Mouse (Mus musculus) forebrain, embryonic 15.5 days (tissue): Measurements from ENCODE around the gene Rtl6. TPM values are rescaled to one million over a fixed set of nuclear protein-coding genes. Genes with fewer than 3 reads are reported as not detected.

Source experiments
- ATAC-seq: fragments of 200-750 bp; cut with Nextera tagmentation; replicated peaks from 2 replicates; pipeline ENCODE4 v1.8.0; 2017; ENCODE audit warnings: mild to moderate bottlenecking, moderate TSS enrichment, moderate library complexity
- H3K27ac ChIP-seq: fragments of 300-500 bp; sonication (generic); replicated peaks from 2 replicates; pipeline ENCODE4 v1.5.1; 2015; ENCODE audit warnings: mild to moderate bottlenecking, inconsistent platforms
- H3K27me3 ChIP-seq: fragments of 300-500 bp; sonication (generic); 2 replicates; pipeline ENCODE4 v1.6.1; 2015; ENCODE audit warnings: inconsistent platforms
- H3K36me3 ChIP-seq: fragments of 300-500 bp; sonication (generic); 2 replicates; pipeline ENCODE4 v1.6.1; 2015; ENCODE audit warnings: mild to moderate bottlenecking, inconsistent platforms
- H3K4me1 ChIP-seq: fragments of 300-500 bp; sonication (generic); 2 replicates; pipeline ENCODE4 v1.6.1; 2015; ENCODE audit warnings: inconsistent platforms
- H3K4me2 ChIP-seq: fragments of 300-500 bp; sonication (generic); replicated peaks from 2 replicates; pipeline ENCODE4 v1.6.1; 2015; ENCODE audit warnings: mild to moderate bottlenecking, inconsistent platforms
- H3K4me3 ChIP-seq: fragments of 300-500 bp; sonication (generic); 2 replicates; pipeline ENCODE4 v1.5.1; 2015; ENCODE audit warnings: mild to moderate bottlenecking, inconsistent platforms
- H3K9ac ChIP-seq: fragments of 300-500 bp; sonication (generic); replicated peaks from 2 replicates; pipeline ENCODE4 v1.6.1; 2015; ENCODE audit warnings: mild to moderate bottlenecking, inconsistent platforms
- H3K9me3 ChIP-seq: fragments of 300-500 bp; sonication (generic); 2 replicates; pipeline ENCODE4 v1.6.1; 2016; ENCODE audit warnings: inconsistent platforms
- WGBS: fragments of 180-500 bp; shearing (Covaris S2); methylation state at CpG from one replicate; pipeline ENCODE4 v1.1.7; 2015; ENCODE audit warnings: mixed read lengths; 5-methylcytosine and 5-hydroxymethylcytosine counted together
- polyA plus RNA-seq: library from polyadenylated mRNA; unstranded; fragments of >200 nt; fragmentation: Nextera tagmentation; extraction: Ambion mirVana; gene quantifications from 2 replicates; pipeline ENCODE4 v1.2.1, GENCODE M21; 2015

Rtl6 gene
- polyA plus RNA-seq, 1 experiment from 2014 or later, result 68.2 TPM

GRCm38 (mm10) chr15:84578607-84579006, 21.0 kb upstream of the Rtl6 start:
- H3K27ac ChIP-seq, result no peak overlapping the region
- H3K27me3 ChIP-seq, result no peaks in the 10 kb centered on the region
- H3K4me1 ChIP-seq, result no peaks in the 10 kb centered on the region
- H3K9me3 ChIP-seq, result no peaks in the 10 kb centered on the region
- no peaks in the 10 kb centered on the region for H3K36me3 ChIP-seq
- H3K4me3 ChIP-seq, result no peak overlapping the region
- H3K9ac ChIP-seq, result no peak overlapping the region
- 87% methylated on average over 1 of the region's 1 CpGs for WGBS
- H3K4me2 ChIP-seq, result no peak overlapping the region
- ATAC-seq, result no peak

- Histone ChIP-seq H3K36me3 (no peaks in the 10 kb centered on the region), H3K4me3 (no peak overlapping the region), H3K27ac (no peak overlapping the region), H3K27me3 (no peaks in the 10 kb centered on the region), H3K4me2 (no peak overlapping the region), H3K9me3 (no peaks in the 10 kb centered on the region), H3K9ac (no peak overlapping the region), H3K4me1 (no peaks in the 10 kb centered on the region)
- 52% methylated on average over 4 of the region's 4 CpGs for WGBS
- no peak for ATAC-seq
Observed at GRCm38 (mm10) chr15:84577019-84577418, 19.4 kb upstream of the Rtl6 start.

- Histone ChIP-seq H3K9ac (no peak overlapping the region), H3K4me1 (no peaks in the 10 kb centered on the region), H3K36me3 (no peaks in the 10 kb centered on the region), H3K4me3 (no peak overlapping the region), H3K4me2 (no peak overlapping the region), H3K27ac (no peak overlapping the region), H3K9me3 (0 out of 2 replicates have a peak, but pooled peaks cover 3% of the 10 kb centered on the region), H3K27me3 (no peaks in the 10 kb centered on the region)
- 49% methylated on average over 17 of the region's 17 CpGs for WGBS
- no peak for ATAC-seq
Observed at GRCm38 (mm10) chr15:84566568-84567110, 9.0 kb upstream of the Rtl6 start.

DNA sequence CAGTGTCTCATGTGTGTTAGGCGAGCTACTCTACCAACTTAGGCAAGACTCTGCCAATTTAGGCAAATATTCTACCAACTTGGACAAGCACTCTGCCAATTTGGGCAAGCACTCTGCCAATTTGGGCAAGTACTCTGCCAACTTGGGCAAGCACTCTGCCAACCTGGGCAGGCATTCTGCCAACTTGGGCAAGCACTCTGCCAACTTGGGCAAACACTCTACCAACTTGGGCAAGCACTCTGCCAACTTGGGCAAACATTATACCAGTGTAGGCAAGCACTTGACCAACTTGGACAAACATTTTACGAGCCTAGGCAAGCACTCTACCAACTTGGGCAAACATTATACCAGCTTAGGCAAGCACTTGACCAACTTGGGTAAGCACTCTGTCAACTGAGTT, 3.9 kb upstream of the Rtl6 start:
- Histone ChIP-seq H3K4me3 (no peak overlapping the region), H3K27me3 (no peaks in the 10 kb centered on the region), H3K27ac (no peak overlapping the region), H3K9me3 (0 out of 2 replicates have a peak, but pooled peaks cover 3% of the 10 kb centered on the region), H3K4me1 (peaks cover 15% of the 10 kb centered on the region), H3K4me2 (no peak overlapping the region), H3K9ac (no peak overlapping the region), H3K36me3 (peaks cover 1% of the 10 kb centered on the region; the same call in 1 of the 2 replicates)
- 62% methylated on average over 2 of the region's 2 CpGs for WGBS
- ATAC-seq, result no peak

DNA sequence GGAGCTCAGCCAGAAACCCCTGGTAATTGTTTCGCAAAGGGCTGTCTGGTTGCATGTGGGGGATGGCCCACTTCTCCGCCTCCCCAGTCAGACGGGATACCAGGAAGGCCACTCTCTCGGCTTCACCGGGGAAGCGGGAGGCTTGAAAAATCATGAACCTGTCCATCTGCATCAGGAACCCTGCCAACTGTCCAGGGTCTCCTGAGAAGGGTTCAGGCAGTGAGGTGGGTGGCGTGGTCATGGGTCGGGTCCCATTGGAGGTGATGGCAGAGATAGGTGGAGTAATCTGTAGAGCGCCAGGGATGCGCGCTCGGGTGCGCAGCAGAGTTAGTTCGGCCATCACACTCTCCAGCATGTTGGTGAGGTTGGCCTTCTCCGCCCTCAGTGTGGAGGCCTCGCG, 949 bp downstream of the Rtl6 start:
- Histone ChIP-seq H3K4me2 (peak overlapping the region; percentile 60), H3K9me3 (no peaks in the 10 kb centered on the region), H3K27ac (no peak overlapping the region; the same call in 1 of the 2 replicates), H3K27me3 (no peaks in the 10 kb centered on the region), H3K4me3 (peak overlapping the region; percentile 66), H3K9ac (peak overlapping the region; percentile 75), H3K4me1 (peaks cover 43% of the 10 kb centered on the region), H3K36me3 (peaks cover 19% of the 10 kb centered on the region; the same call in 1 of the 2 replicates)
- ATAC-seq, result peak; percentile 27; the same call in 1 of the 2 replicates
- WGBS, result 96% methylated on average over 17 of the region's 17 CpGs

DNA sequence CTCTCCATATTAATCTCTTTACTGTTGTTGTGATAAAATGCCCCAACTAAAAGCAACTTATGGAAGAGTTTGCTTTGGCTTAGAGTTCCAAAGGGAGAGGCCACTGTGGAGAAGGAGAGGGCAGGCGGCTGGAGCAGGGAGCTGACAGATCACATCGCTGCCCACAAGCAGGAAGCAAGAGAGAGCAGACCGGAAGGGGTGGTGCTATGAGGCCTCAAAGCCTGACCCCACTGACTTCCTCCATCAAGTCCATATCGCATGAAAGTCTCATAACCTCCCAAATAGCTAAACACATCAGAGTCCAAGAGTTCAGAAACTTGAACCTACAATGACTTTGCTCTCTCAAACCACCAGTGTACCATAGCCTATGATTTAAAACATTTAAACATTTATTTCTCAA, 6.6 kb downstream of the Rtl6 start:
- Histone ChIP-seq H3K9ac (no peak overlapping the region), H3K9me3 (no peaks in the 10 kb centered on the region), H3K27me3 (no peaks in the 10 kb centered on the region), H3K36me3 (peaks cover 14% of the 10 kb centered on the region; the same call in 1 of the 2 replicates), H3K4me2 (no peak overlapping the region), H3K4me3 (no peak overlapping the region), H3K4me1 (peaks cover 24% of the 10 kb centered on the region), H3K27ac (no peak overlapping the region)
- WGBS, result 94% methylated on average over 4 of the region's 4 CpGs
- no peak for ATAC-seq

DNA sequence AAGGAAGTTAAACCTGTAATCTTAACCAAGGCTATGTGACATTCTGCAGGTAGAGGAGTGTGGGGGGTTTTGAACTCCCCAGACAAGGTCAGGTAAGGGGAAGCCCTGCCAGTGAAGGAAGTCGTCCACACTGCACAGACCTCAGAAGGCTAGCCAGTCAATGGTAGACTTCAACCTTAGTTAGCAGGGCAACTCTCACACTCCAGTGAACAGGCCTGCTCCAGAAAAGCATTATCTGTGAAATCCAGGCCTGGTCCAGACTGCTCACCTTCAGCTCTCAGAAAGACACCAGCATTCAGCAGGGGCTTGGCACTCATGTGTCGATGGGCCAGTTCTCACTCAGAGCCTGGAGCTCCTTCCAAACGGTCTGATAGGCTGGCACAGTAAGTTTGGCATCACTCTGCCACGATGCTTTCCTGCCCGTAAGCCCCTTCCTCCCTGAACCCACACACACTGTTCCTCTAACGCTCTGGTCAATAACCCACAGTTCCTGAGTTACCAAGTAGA, 8.3 kb downstream of the Rtl6 start:
- Histone ChIP-seq H3K36me3 (no peaks in the 10 kb centered on the region), H3K27me3 (no peaks in the 10 kb centered on the region), H3K27ac (no peak overlapping the region), H3K4me2 (no peak overlapping the region), H3K4me3 (no peak overlapping the region), H3K9me3 (no peaks in the 10 kb centered on the region), H3K9ac (no peak overlapping the region), H3K4me1 (peaks cover 7% of the 10 kb centered on the region)
- ATAC-seq, result no peak
- 89% methylated on average over 6 of the region's 6 CpGs for WGBS

GRCm38 (mm10) chr15:84546028-84546427, 11.6 kb downstream of the Rtl6 start:
- Histone ChIP-seq H3K4me1 (no peaks in the 10 kb centered on the region), H3K27me3 (no peaks in the 10 kb centered on the region), H3K4me3 (no peak overlapping the region), H3K4me2 (no peak overlapping the region), H3K36me3 (no peaks in the 10 kb centered on the region), H3K27ac (no peak overlapping the region), H3K9ac (no peak overlapping the region), H3K9me3 (no peaks in the 10 kb centered on the region)
- 95% methylated on average over 3 of the region's 3 CpGs for WGBS
- no peak for ATAC-seq

- WGBS, result 75% methylated on average over 5 of the region's 5 CpGs
- ATAC-seq, result no peak
Observed at GRCm38 (mm10) chr15:84541175-84541574, 16.4 kb downstream of the Rtl6 start.

DNA sequence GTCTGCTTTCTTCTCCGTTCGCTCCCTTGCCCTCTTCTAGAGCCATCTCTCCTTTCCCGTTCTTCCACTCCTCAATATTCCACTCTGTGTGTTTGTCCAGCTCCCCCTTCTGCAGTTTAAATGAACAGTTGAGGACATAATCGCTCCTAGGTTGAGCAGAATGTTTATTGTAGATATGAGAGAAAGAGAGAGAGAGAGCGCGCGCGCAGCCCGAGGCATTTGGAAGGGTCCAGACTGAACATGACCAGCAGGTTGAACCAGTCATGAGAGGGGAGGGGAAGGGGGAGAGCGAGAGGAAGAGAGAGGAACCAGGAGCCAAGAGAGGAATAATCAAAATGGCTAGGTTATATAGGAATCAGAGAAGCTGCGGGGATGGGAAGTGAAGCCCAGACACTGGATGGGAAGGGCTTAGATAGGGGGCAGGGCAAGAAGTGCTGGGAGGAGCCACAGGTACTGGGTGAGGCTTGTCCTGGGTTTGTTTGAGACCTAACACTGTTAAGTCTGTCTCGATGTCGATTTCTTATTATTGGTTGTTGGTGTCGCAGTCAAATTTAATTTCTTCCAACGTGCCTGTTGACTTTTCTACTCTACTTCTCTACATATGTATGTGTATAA, 18.5 kb downstream of the Rtl6 start:
- no peaks in the 10 kb centered on the region for H3K4me1 ChIP-seq
- no peaks in the 10 kb centered on the region for H3K9me3 ChIP-seq
- no peak for ATAC-seq
- no peak overlapping the region for H3K9ac ChIP-seq
- H3K4me3 ChIP-seq, result no peak overlapping the region
- no peak overlapping the region for H3K4me2 ChIP-seq
- H3K27me3 ChIP-seq, result no peaks in the 10 kb centered on the region
- H3K27ac ChIP-seq, result no peak overlapping the region
- no peaks in the 10 kb centered on the region for H3K36me3 ChIP-seq
- WGBS, result 86% methylated on average over 15 of the region's 15 CpGs

More at GRCm38 (mm10) chr15:84541175-84541574, 16.4 kb downstream of the Rtl6 start:
- Histone ChIP-seq H3K4me3 (no peak overlapping the region), H3K27me3 (no peaks in the 10 kb centered on the region), H3K27ac (no peak overlapping the region), H3K4me1 (no peaks in the 10 kb centered on the region), H3K9me3 (no peaks in the 10 kb centered on the region), H3K9ac (no peak overlapping the region), H3K36me3 (no peaks in the 10 kb centered on the region), H3K4me2 (no peak overlapping the region)

DNA sequence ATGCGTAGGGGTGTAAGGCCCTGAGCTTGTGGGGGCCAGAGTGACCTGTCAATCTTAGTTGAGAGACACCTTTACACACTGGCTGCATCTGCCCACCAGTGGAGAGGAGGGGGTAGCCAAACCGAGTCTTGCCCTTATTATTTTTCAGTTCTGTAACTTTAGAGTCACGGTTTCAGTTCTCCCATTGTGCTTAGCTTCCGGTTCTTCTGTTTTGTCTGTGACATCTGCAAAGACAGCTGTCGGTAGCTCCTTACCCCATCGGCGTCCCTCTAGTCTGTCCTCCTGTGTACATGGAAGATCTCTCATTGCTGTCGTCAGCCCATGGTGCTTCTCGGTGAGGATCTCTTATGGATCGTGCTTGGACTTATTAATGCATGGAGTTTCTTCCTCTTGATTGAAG, 20.5 kb downstream of the Rtl6 start:
- Histone ChIP-seq H3K27me3 (no peaks in the 10 kb centered on the region), H3K9me3 (no peaks in the 10 kb centered on the region), H3K27ac (no peak overlapping the region), H3K36me3 (no peaks in the 10 kb centered on the region), H3K4me3 (no peak overlapping the region), H3K9ac (no peak overlapping the region), H3K4me1 (peaks cover 5% of the 10 kb centered on the region; the same call in 1 of the 2 replicates), H3K4me2 (no peak overlapping the region)
- no peak for ATAC-seq
- 97% methylated on average over 10 of the region's 10 CpGs for WGBS

GRCm38 (mm10) chr15:84536611-84537010, 21.0 kb downstream of the Rtl6 start:
- 91% methylated on average over 9 of the region's 9 CpGs for WGBS
- no peaks in the 10 kb centered on the region for H3K27me3 ChIP-seq
- H3K4me2 ChIP-seq, result no peak overlapping the region
- H3K27ac ChIP-seq, result no peak overlapping the region
- peaks cover 9% of the 10 kb centered on the region for H3K4me1 ChIP-seq
- H3K9me3 ChIP-seq, result no peaks in the 10 kb centered on the region
- ATAC-seq, result no peak
- H3K9ac ChIP-seq, result no peak overlapping the region
- H3K36me3 ChIP-seq, result no peaks in the 10 kb centered on the region
- H3K4me3 ChIP-seq, result no peak overlapping the region
